Mouse (Mus musculus) testis, postnatal 10 days (tissue): ENCODE data around the gene Pan3.

Experiments
- DNase-seq: peaks from one replicate; pipeline ENCODE4 v3.0.0; 2021; ENCODE audit warnings: low spot score

The Pan3 gene

GRCm38 (mm10) chr5:147484142-147484541 is 54.2 kb downstream of the Pan3 start:
- peak; percentile 48 for DNase-seq

GRCm38 (mm10) chr5:147489226-147489625 is 59.3 kb downstream of the Pan3 start:
- DNase-seq = no peak

GRCm38 (mm10) chr5:147490907-147491306 is 60.9 kb downstream of the Pan3 start:
- no peak for DNase-seq

GRCm38 (mm10) chr5:147492511-147492910 is 62.5 kb downstream of the Pan3 start:
- no peak for DNase-seq

GRCm38 (mm10) chr5:147493205-147493604 is 63.2 kb downstream of the Pan3 start:
- no peak for DNase-seq

GRCm38 (mm10) chr5:147493685-147494084 is 63.7 kb downstream of the Pan3 start:
- DNase-seq = no peak

GRCm38 (mm10) chr5:147494388-147494787 is 64.4 kb downstream of the Pan3 start:
- DNase-seq = no peak

GRCm38 (mm10) chr5:147494791-147495376 is 64.9 kb downstream of the Pan3 start:
- DNase-seq = no peak

- DNase-seq = no peak
These were observed 66.0 kb downstream of the Pan3 start for GRCm38 (mm10) chr5:147495961-147496360.

GRCm38 (mm10) chr5:147496921-147497320 is 67.0 kb downstream of the Pan3 start:
- DNase-seq = no peak

GRCm38 (mm10) chr5:147497714-147498113 is 67.8 kb downstream of the Pan3 start:
- DNase-seq = no peak

GRCm38 (mm10) chr5:147501456-147501998 is 71.6 kb downstream of the Pan3 start:
- DNase-seq = no peak

- DNase-seq = no peak
These were observed 73.0 kb downstream of the Pan3 start for GRCm38 (mm10) chr5:147502921-147503320.

GRCm38 (mm10) chr5:147511350-147511749 is 81.4 kb downstream of the Pan3 start:
- DNase-seq = no peak

GRCm38 (mm10) chr5:147527006-147527405 is 97.0 kb downstream of the Pan3 start:
- no peak for DNase-seq

GRCm38 (mm10) chr5:147527788-147528187 is 97.8 kb downstream of the Pan3 start:
- DNase-seq = no peak

- DNase-seq = no peak
These were observed 102.1 kb downstream of the Pan3 start for GRCm38 (mm10) chr5:147532031-147532430.

GRCm38 (mm10) chr5:147539409-147539808 is 109.4 kb downstream of the Pan3 start:
- DNase-seq = no peak

- DNase-seq = no peak
These were observed 109.9 kb downstream of the Pan3 start for GRCm38 (mm10) chr5:147539815-147540214.

GRCm38 (mm10) chr5:147542291-147542690 is 112.3 kb downstream of the Pan3 start:
- DNase-seq = no peak

- no peak for DNase-seq
These were observed 115.8 kb downstream of the Pan3 start for GRCm38 (mm10) chr5:147545731-147546241.

- DNase-seq = no peak
These were observed 119.2 kb downstream of the Pan3 start for GRCm38 (mm10) chr5:147549016-147549755.
